Mouse (Mus musculus): ENCODE measurements at regions not wholly inside any gene's neighbourhood (a gene's known extent, or its start where the extent isn't known, plus 50 kb on each side); places are given as distances from the start of the nearest gene placed in this dataset.
A peak's percentile ranks its signal among the peaks of the same experiment; 100 is the strongest.

GRCm38 (mm10) chr12:20232746-20233453, 278.6 kb downstream of the Gm21863 start:
- peak; percentile 60 for ATAC-seq
- Histone ChIP-seq H3K27ac (no peak overlapping the region), H3K9me3 (peaks cover 54% of the 10 kb centered on the region), H3K4me1 (replicated peaks) (no peaks in the 10 kb centered on the region), H3K36me3 (peaks cover 19% of the 10 kb centered on the region), H3K9ac (no peak overlapping the region), H3K4me2 (replicated peaks) (no peak overlapping the region), H3K27me3 (replicated peaks) (0 out of 2 replicates have a peak, but pooled peaks cover 3% of the 10 kb centered on the region), H3K4me3 (replicated peaks) (no peak overlapping the region)
- WGBS = 64% methylated on average over 32 of the region's 32 CpGs

DNA sequence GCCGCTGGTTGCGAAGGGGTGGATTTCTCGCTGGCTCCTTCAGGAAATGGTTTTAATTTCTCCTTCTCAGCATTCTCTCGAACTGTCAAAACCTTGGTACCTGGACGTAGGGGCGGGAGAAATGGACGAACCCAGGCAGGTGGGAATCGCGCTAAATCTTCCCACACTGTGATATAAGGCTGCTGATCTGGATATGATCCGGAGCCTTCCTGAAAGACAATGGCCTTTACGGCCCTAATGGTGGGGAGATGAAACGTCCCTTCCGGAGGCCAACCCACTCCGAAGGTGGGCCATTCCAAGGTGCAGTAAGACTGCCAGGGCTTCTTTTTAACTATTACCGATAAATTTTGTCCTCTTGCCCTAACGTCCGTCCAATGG, 279.1 kb downstream of the Gm21863 start:
- Histone ChIP-seq H3K27ac (no peak overlapping the region), H3K9ac (no peak overlapping the region), H3K36me3 (peaks cover 19% of the 10 kb centered on the region), H3K27me3 (replicated peaks) (0 out of 2 replicates have a peak, but pooled peaks cover 3% of the 10 kb centered on the region), H3K9me3 (peaks cover 49% of the 10 kb centered on the region), H3K4me2 (replicated peaks) (no peak overlapping the region), H3K4me1 (replicated peaks) (no peaks in the 10 kb centered on the region), H3K4me3 (replicated peaks) (no peak overlapping the region)
- 65% methylated on average over 17 of the region's 17 CpGs for WGBS
- peak; percentile 41 for ATAC-seq

- 71% methylated on average over 25 of the region's 25 CpGs for WGBS
- Histone ChIP-seq H3K27ac (no peak overlapping the region), H3K4me1 (replicated peaks) (no peaks in the 10 kb centered on the region)
Measured at GRCm38 (mm10) chr12:20233871-20234307, 279.6 kb downstream of the Gm21863 start.

More at GRCm38 (mm10) chr12:20233871-20234307, 279.6 kb downstream of the Gm21863 start:
- no peak overlapping the region for H3K9ac ChIP-seq
- H3K4me3 ChIP-seq (replicated peaks) = no peak overlapping the region
- no peak overlapping the region for H3K4me2 ChIP-seq (replicated peaks)
- peaks cover 19% of the 10 kb centered on the region for H3K36me3 ChIP-seq
- ATAC-seq = peak; percentile 59
- peaks cover 45% of the 10 kb centered on the region for H3K9me3 ChIP-seq
- 0 out of 2 replicates have a peak, but pooled peaks cover 3% of the 10 kb centered on the region for H3K27me3 ChIP-seq (replicated peaks)
